Mouse (Mus musculus) retina, embryonic 14.5 days (tissue): ENCODE results near the gene Tjp3.
"Not testable (repeated sequence)": the region's sequence is repeated elsewhere in the genome, so short reads cannot be mapped to it uniquely, and the experiment has no call there.

ENCODE experiments used
- DNase-seq: peaks from one replicate; pipeline ENCODE4 v3.0.0-alpha.2; 2015; ENCODE audit warnings: low spot score

Gene Tjp3

GRCm38 (mm10) chr10:81230438-81231332, 60.7 kb downstream of the Tjp3 start, which contains the start of gene Atcay:
Gene Atcay (minus strand): TSS chr10:81230833.
- DNase-seq = peak; percentile 75

DNA sequence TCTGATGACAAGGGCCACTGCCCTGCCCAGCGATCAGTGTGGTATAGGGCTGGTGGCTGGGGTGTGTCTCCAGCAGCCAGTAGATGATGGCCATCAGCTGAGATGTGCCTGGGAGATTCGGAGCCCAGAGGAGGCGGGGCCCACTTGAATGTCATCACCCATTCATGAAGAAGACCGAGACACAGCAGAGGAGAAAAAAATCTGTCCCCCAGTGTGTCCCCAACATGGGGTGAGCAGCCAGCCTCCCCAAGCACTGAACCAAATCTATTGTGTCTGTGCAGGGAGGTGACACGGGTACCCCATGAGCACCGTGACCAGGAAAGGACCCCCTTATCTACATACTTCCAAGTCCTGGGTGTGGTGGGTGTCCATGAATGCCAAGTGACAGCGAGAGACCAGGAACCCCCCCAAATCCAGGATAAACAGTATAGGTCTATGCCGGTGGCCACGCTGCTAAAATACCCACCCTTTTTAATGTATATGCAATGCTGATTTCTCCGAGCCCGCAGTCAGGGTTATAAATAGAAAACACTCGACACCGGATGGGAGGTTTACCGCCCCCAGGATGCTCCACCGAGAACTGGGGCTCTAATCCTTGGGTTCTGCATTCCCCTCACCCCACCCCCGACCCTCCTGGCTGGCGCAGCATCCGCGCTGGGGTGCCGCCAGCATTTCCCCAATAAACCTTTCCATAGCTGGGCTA, 61.5 kb downstream of the Tjp3 start:
- DNase-seq = no peak

- not testable (repeated sequence) for DNase-seq
These were observed 67.7 kb downstream of the Tjp3 start for GRCm38 (mm10) chr10:81223731-81224130.
